Mouse (Mus musculus): ENCODE measurements around the gene Adamts4. TPM values are rescaled to one million over a fixed set of nuclear protein-coding genes. Genes with fewer than 3 reads are reported as not detected.

Gene Adamts4
- polyA plus RNA-seq, 1 experiment from 2014 or later, result 7.1 TPM

GRCm38 (mm10) chr1:171247453-171247841 is 2.8 kb upstream of the Adamts4 start:
- peak; percentile 9 for ATAC-seq (replicated peaks)
- 15% methylated on average over 13 of the region's 13 CpGs for WGBS
- Histone ChIP-seq H3K27me3 (replicated peaks) (no peaks in the 10 kb centered on the region), H3K36me3 (replicated peaks) (peaks cover 3% of the 10 kb centered on the region; the same call in 1 of the 2 replicates), H3K9me3 (no peaks in the 10 kb centered on the region), H3K9ac (peak overlapping the region; percentile 26; the same call in 1 of the 2 replicates), H3K4me3 (peak overlapping the region; percentile 66), H3K4me1 (peaks cover 49% of the 10 kb centered on the region), H3K27ac (peak overlapping the region; percentile 75), H3K4me2 (peak overlapping the region; percentile 75)

- Histone ChIP-seq H3K9ac (no peak overlapping the region), H3K27me3 (replicated peaks) (no peaks in the 10 kb centered on the region), H3K36me3 (replicated peaks) (no peaks in the 10 kb centered on the region; the same call in 1 of the 2 replicates), H3K4me2 (peak overlapping the region; percentile 75), H3K4me3 (peak overlapping the region; percentile 66), H3K27ac (peak overlapping the region; percentile 75), H3K4me1 (peaks cover 53% of the 10 kb centered on the region), H3K9me3 (no peaks in the 10 kb centered on the region)
- WGBS, result 29% methylated on average over 4 of the region's 4 CpGs
- no peak for ATAC-seq (replicated peaks)
Measured at GRCm38 (mm10) chr1:171247916-171248315, 2.3 kb upstream of the Adamts4 start.

- Histone ChIP-seq H3K4me2 (no peak overlapping the region), H3K9me3 (no peaks in the 10 kb centered on the region), H3K36me3 (replicated peaks) (no peaks in the 10 kb centered on the region; the same call in 1 of the 2 replicates), H3K9ac (no peak overlapping the region), H3K27me3 (replicated peaks) (no peaks in the 10 kb centered on the region), H3K4me3 (no peak overlapping the region), H3K27ac (0 out of 2 replicates have a peak overlapping the region, but pooled peaks have one; percentile 75), H3K4me1 (peaks cover 53% of the 10 kb centered on the region)
- 39% methylated on average over 3 of the region's 3 CpGs for whole genome bisulfite sequencing
- no peak for ATAC-seq (replicated peaks)
Measured at GRCm38 (mm10) chr1:171248386-171249226, 1.6 kb upstream of the Adamts4 start.

DNA sequence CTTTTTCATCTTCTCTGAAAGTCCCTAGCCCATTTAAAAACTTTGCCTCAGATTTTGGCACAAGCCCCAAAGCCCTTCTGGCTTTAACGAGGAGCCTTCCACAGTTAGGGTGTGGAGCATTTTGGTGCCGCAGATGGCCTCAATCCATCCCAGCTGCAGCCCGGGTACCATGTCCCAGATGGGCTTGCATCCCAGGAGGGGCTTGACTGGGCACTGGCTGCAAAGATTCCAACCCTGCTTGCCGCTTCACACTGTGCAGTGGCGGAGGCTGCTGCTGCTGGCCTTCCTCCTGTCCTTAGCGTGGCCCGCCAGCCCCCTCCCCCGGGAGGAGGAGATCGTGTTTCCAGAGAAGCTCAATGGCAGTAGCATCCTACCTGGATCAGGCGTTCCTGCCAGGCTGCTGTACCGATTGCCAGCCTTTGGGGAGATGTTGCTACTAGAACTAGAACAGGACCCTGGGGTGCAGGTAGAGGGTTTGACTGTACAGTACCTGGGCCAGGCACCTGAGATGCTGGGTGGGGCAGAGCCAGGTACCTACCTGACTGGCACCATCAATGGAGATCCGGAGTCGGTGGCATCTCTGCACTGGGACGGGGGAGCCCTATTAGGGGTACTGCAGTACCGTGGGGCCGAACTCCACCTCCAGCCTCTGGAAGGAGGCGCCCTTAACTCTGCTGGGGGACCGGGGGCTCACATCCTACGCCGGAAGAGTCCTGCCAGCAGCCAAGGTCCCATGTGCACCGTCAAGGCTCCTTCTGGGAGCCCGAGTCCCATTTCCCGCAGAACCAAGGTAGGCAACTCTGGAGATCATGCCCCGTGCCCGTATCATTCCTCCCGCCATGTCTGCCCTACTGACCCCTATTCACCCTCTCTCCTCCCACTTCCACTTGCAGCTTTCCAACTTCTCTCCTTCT is 716 bp downstream of the Adamts4 start, which contains the start of gene Ndufs2:
Gene Ndufs2 (minus strand): TSS at position 709 of the 914 bp plus-strand sequence.
- H3K9ac ChIP-seq, result peak within 1 kb of the TSS; percentile 43; the same call in 1 of the 2 replicates
- H3K27ac ChIP-seq, result peak within 1 kb of the TSS; percentile 45
- H3K4me3 ChIP-seq, result peak within 1 kb of the TSS; percentile 30
- H3K4me1 ChIP-seq, result peaks cover 47% of the 10 kb centered on the region
- peak within 1 kb of the TSS; percentile 56 for H3K4me2 ChIP-seq
- 10% methylated on average over 26 of the region's 26 CpGs for WGBS
- H3K36me3 ChIP-seq (replicated peaks), result no peaks in the 10 kb centered on the region
- no peaks in the 10 kb centered on the region for H3K9me3 ChIP-seq
- ATAC-seq (replicated peaks), result no peak
- H3K27me3 ChIP-seq (replicated peaks), result no peaks in the 10 kb centered on the region

DNA sequence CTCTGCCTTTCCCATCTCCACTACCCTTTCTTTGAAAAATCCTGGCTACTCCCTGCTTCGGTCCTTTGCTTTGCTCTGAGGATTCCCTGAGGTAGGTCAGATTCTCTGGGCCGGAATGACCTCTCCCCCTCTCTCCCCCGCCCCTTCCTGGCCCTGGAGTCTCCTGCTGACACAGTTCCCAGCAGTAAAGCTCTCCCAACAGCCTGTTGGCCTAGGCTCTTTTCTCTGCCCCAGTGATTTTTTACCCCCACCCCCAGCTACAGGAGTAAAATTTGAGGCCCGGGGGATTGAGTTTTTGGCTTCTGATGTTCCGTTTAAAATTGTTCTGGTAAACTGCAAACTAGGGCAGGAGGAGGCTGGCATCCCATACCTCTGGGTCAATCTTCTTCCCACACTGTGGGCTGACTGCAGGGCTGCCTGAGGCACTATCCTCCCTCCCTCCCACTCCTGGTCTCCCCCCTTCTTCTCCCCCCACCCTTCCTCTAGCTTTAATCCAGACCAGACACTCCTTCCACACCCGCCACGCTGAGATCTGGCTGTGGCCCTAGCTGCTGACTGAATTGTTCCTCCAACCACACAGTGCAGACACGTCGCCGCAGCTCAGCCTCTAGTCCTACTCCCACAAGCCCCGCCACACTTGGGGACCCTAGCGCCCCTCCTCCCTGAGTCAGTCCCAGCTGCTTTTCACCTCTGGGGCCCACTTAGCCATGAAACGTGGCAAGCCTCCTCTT is 1.5 kb downstream of the Adamts4 start:
- no peaks in the 10 kb centered on the region for H3K9me3 ChIP-seq
- no peaks in the 10 kb centered on the region for H3K27me3 ChIP-seq (replicated peaks)
- H3K4me2 ChIP-seq, result peak overlapping the region; percentile 56
- 6% methylated on average over 13 of the region's 13 CpGs for WGBS
- no peaks in the 10 kb centered on the region for H3K36me3 ChIP-seq (replicated peaks)
- peak; percentile 8; the same call in 1 of the 2 replicates for ATAC-seq (replicated peaks)
- H3K27ac ChIP-seq, result peak overlapping the region; percentile 36; the same call in 1 of the 2 replicates
- H3K4me3 ChIP-seq, result peak overlapping the region; percentile 30
- H3K4me1 ChIP-seq, result peaks cover 41% of the 10 kb centered on the region
- H3K9ac ChIP-seq, result no peak overlapping the region; the same call in 1 of the 2 replicates

GRCm38 (mm10) chr1:171252415-171252814 is 2.2 kb downstream of the Adamts4 start:
- ATAC-seq (replicated peaks), result no peak
- no peak overlapping the region; the same call in 1 of the 2 replicates for H3K9ac ChIP-seq
- peak overlapping the region; percentile 36; the same call in 1 of the 2 replicates for H3K27ac ChIP-seq
- H3K4me1 ChIP-seq, result peaks cover 42% of the 10 kb centered on the region
- no peaks in the 10 kb centered on the region for H3K27me3 ChIP-seq (replicated peaks)
- no peaks in the 10 kb centered on the region for H3K9me3 ChIP-seq
- H3K4me2 ChIP-seq, result peak overlapping the region; percentile 56
- H3K4me3 ChIP-seq, result 0 out of 2 replicates have a peak overlapping the region, but pooled peaks have one; percentile 30
- H3K36me3 ChIP-seq (replicated peaks), result no peaks in the 10 kb centered on the region
- WGBS, result 46% methylated on average over 17 of the region's 17 CpGs

- Histone ChIP-seq H3K27me3 (replicated peaks) (no peaks in the 10 kb centered on the region; the same call in 1 of the 2 replicates), H3K9me3 (no peaks in the 10 kb centered on the region), H3K4me1 (peaks cover 18% of the 10 kb centered on the region), H3K9ac (no peak overlapping the region), H3K4me2 (no peak overlapping the region), H3K4me3 (no peak overlapping the region), H3K36me3 (replicated peaks) (no peaks in the 10 kb centered on the region), H3K27ac (no peak overlapping the region)
- ATAC-seq (replicated peaks), result no peak
- WGBS, result 90% methylated on average over 24 of the region's 24 CpGs
Measured at GRCm38 (mm10) chr1:171256095-171256818, 6.0 kb downstream of the Adamts4 start.

GRCm38 (mm10) chr1:171256937-171257548 is 6.8 kb downstream of the Adamts4 start:
- WGBS, result 64% methylated on average over 15 of the region's 15 CpGs

DNA sequence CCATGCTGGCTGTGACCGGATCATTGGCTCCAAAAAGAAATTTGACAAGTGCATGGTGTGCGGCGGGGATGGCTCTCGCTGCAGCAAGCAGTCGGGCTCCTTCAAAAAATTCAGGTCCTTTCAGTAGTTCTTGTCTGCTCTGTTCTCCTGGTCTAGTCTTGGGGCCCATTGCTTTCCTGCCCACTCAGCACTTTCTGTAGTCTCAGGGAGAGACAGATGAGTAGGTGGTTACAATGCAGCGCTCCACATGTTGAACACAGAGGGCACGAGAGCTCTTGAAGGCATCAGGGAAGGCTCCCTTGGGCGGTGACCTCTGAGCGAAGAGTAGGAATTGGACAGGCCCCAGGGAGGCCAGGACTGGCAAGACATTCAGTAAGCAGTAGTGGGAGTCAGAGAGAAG is 7.6 kb downstream of the Adamts4 start:
- Histone ChIP-seq H3K4me1 (peaks cover 11% of the 10 kb centered on the region), H3K4me2 (no peak overlapping the region), H3K9me3 (no peaks in the 10 kb centered on the region), H3K4me3 (no peak overlapping the region), H3K9ac (no peak overlapping the region), H3K27me3 (replicated peaks) (no peaks in the 10 kb centered on the region; the same call in 1 of the 2 replicates), H3K36me3 (replicated peaks) (no peaks in the 10 kb centered on the region), H3K27ac (no peak overlapping the region)
- WGBS, result 87% methylated on average over 9 of the region's 9 CpGs
- no peak for ATAC-seq (replicated peaks)

More at GRCm38 (mm10) chr1:171256937-171257548, 6.8 kb downstream of the Adamts4 start:
- H3K27ac ChIP-seq, result no peak overlapping the region
- ATAC-seq (replicated peaks), result 0 out of 2 replicates have a peak, but pooled peaks have one; percentile 22
- no peaks in the 10 kb centered on the region for H3K9me3 ChIP-seq
- H3K27me3 ChIP-seq (replicated peaks), result no peaks in the 10 kb centered on the region; the same call in 1 of the 2 replicates
- peaks cover 11% of the 10 kb centered on the region; the same call in 1 of the 2 replicates for H3K4me1 ChIP-seq
- H3K4me3 ChIP-seq, result no peak overlapping the region
- H3K9ac ChIP-seq, result no peak overlapping the region
- H3K36me3 ChIP-seq (replicated peaks), result no peaks in the 10 kb centered on the region
- no peak overlapping the region for H3K4me2 ChIP-seq

GRCm38 (mm10) chr1:171258921-171259320 is 8.7 kb downstream of the Adamts4 start:
- WGBS, result 80% methylated on average over 17 of the region's 17 CpGs
- Histone ChIP-seq H3K9ac (no peak overlapping the region), H3K4me3 (no peak overlapping the region), H3K27me3 (replicated peaks) (no peaks in the 10 kb centered on the region; the same call in 1 of the 2 replicates), H3K27ac (no peak overlapping the region), H3K4me2 (no peak overlapping the region), H3K36me3 (replicated peaks) (no peaks in the 10 kb centered on the region), H3K9me3 (no peaks in the 10 kb centered on the region), H3K4me1 (peaks cover 16% of the 10 kb centered on the region)
- ATAC-seq (replicated peaks), result no peak
